Mouse (Mus musculus) ovary, postnatal 14 days (tissue): ENCODE measurements around the gene Atf6.

Source experiments
- DNase-seq: peaks from one replicate; pipeline ENCODE4 v3.0.0; 2022; ENCODE audit warnings: low spot score

Gene Atf6

GRCm38 (mm10) chr1:170845448-170846307, 21.9 kb downstream of the Atf6 start:
- no peak for DNase-seq

DNA sequence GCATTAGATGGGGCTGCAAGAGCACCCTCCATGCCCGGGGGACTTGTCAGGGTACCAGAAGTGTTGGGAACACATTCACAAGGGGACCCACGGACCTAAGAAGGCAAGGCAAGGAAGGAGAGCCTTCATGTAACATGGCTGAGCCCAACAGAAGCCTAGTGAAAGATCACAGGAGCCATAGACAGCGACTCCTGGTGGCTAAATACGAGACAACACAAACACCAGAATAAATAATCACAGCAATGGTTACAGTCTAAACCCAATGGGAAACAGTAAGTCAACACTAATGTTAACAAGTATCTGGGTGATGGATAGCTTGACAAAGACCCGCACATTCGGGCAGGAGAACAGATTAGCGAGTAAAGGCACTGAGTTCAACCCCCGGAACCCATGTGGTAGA, 23.2 kb downstream of the Atf6 start:
- DNase-seq = no peak

GRCm38 (mm10) chr1:170839685-170840084, 27.9 kb downstream of the Atf6 start:
- no peak for DNase-seq

GRCm38 (mm10) chr1:170834756-170835155, 32.8 kb downstream of the Atf6 start:
- DNase-seq = no peak

DNA sequence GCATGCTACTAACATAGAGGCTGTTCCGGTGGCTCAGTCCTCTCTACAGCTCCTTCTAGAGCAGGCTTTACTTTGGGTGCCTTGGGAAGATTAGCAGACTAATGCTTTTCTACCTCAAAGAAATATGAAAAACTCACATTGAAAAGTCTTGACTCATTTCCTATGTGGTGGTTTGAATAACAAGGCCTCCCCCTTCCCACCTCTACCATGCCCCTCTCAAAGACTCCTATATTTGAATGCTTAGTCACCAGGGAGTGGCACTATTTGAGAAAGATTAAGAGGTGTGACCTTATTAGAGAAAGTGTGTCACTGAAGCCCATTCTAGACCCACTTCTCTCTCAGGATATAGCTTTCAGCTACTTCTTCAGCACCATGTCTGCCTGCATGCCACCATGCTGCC, 37.8 kb downstream of the Atf6 start:
- DNase-seq = no peak

- DNase-seq = no peak
Observed at GRCm38 (mm10) chr1:170829344-170829743, 38.2 kb downstream of the Atf6 start.

- no peak for DNase-seq
Observed at GRCm38 (mm10) chr1:170820103-170820814, 47.3 kb downstream of the Atf6 start.

GRCm38 (mm10) chr1:170815287-170816004, 52.1 kb downstream of the Atf6 start:
- DNase-seq = no peak

GRCm38 (mm10) chr1:170812822-170813221, 54.7 kb downstream of the Atf6 start:
- no peak for DNase-seq

- DNase-seq = no peak
Observed at GRCm38 (mm10) chr1:170807600-170808270, 59.8 kb downstream of the Atf6 start.

- no peak for DNase-seq
Observed at GRCm38 (mm10) chr1:170804721-170805120, 62.9 kb downstream of the Atf6 start.

GRCm38 (mm10) chr1:170802669-170803068, 64.9 kb downstream of the Atf6 start:
- no peak for DNase-seq

DNA sequence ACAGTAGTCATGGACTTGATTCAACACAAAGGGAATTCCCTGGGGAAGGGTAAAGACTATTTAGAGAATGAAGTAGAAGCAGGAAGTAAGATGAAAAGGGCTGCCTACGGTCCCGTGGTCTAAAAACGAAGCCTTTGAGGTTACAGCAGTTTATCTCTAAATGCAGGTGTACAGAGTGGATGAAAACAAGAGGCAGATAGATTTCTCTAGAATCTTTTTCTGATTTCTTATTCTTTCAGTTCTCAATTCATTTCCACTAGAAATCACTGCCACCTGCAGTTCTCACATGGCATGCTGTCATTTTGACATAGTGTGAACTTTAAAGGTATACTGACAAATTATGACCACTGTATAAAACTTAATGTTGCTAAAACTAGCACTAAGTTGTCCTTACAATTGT, 66.9 kb downstream of the Atf6 start:
- DNase-seq = no peak

DNA sequence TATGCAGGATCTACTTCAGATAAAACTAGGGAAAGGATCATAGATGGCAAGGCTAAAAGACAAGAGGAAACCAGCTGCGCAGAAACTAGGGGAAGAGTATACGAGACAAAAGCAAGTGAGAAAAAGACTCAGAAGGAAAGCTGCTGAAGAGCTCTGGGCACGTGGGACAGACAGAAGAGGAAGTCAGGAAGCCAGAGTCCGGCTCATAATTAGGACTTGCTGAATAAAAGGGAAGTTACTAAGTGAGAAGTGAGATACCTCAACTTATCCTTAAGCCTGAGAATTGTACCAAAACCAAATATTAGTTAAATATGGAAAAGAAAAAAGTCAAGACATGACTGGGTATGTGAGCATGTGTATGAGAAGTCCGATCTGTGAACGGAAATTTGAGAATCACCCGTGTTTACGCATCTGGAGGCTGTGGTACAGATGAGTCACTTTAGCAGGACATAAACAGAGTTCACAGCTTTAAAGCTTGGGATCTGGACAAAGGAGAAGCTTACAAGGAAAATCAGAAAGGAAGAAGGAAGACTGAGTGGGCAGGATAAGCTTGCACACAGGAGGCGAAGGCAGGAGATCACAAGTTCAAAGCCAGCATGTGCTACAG, 71.7 kb downstream of the Atf6 start:
- DNase-seq = no peak

DNA sequence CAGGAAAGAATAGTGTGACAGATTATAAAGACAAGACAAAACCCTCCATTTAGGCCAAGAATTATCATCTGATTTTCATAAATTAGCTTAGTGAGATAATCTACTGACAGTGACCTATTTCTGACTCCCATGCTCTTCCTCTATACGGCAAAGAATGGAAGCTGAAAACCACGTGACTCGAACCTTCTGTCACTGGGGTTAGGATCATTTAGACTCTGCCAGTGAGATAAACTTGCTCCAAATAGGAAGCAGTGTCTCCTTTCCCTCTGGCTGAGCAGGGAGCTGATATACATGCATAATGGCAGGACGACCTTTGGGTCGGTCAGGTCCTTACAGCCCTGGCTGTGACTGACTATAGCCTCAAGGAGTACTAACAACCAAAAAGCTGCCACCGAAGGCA, 76.0 kb downstream of the Atf6 start:
- DNase-seq = no peak

GRCm38 (mm10) chr1:170791001-170791400, 76.6 kb downstream of the Atf6 start:
- DNase-seq = no peak

DNA sequence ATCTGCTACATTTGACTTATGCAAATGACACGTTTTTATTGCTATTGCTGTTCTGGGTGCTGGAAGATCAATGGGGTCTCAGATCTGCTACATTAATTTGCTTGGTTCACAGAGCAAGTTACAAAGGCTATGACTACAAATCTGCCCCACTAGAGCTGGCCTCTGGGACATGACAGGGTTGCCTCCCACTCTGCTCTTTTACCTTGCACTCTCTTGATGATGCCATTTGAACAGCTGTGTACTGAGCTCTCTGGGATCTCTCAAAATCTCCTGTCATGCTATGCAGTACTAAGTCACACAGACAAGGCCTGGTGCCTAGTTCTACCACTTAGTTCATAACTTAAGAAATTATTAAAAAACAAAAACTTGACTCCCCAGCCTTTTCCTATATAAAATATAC, 79.9 kb downstream of the Atf6 start:
- DNase-seq = no peak

GRCm38 (mm10) chr1:170786570-170787341, 80.8 kb downstream of the Atf6 start:
- no peak for DNase-seq

DNA sequence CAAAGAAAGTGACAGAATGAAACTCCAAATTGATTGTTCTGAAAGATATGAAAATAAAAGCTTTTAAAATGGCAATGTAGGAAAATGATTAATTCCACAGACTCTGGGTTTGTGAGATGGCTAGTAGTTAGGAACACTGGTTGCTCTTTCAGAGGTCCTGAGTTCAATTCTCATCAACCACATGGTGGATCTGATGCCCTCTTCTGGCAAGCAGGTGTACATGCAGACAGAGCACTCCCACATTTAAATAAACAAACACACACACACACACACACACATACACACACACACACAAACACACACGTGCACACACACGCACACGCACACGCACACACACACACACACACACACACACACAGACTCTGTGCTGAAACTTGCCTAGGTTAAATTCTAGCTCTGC, 89.9 kb downstream of the Atf6 start:
- no peak for DNase-seq

DNA sequence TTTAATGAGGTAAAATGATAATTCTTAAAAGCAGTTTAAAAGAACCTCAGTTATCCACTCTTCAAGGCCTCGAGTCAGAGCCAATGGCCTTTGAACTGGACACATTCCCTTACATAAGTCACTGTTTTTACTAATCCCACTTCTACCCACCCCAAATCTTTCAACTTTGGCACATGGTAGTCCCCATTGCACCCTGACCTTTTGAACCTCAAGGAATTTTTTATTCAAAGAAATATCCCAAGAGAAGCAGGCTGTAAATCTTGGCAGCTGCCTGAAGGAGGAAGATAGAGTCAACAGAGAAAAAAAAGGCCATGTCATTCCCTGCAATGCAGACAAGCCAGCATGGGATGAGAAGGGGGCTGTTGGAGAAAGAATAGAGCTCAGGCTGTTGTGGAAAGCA, 93.1 kb downstream of the Atf6 start:
- DNase-seq = no peak

- no peak for DNase-seq
Observed at GRCm38 (mm10) chr1:170773506-170773905, 94.1 kb downstream of the Atf6 start.
